Mouse (Mus musculus) layer of hippocampus, adult 11-12 months (tissue): Measurements from ENCODE around the gene Klhl11.

Experiments
- DNase-seq: peaks from one replicate; pipeline ENCODE4 v3.0.0; 2022; ENCODE audit warnings: low spot score

Klhl11 gene

GRCm38 (mm10) chr11:100472197-100472934, at the start of gene Klhl11:
Gene Klhl11 (minus strand): TSS chr11:100472741.
- peak; percentile 91 for DNase-seq

DNA sequence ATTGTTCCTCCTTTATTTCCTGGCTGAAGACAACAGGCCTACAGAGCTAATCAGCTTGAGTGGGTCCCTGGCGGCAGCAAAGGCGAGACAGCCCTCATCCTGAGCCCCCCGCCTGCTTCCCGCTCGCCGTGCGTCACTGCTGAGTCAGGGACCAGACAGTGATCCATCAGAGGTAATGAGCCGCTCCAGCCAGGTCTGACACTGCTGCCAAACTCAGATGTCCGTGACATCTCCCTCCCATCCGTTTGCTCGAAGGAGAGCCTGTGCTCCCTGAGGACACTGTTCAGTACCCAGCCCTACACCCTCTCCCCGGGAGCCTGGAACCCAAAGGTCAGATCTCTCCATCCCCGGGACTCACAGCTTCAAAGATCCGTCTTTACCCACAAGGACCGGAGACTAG, 48.3 kb upstream of the Klhl11 start:
- DNase-seq, result no peak

GRCm38 (mm10) chr11:100519188-100519587, 46.6 kb upstream of the Klhl11 start:
- DNase-seq, result no peak

GRCm38 (mm10) chr11:100518188-100518591, 45.6 kb upstream of the Klhl11 start:
- no peak for DNase-seq

GRCm38 (mm10) chr11:100516291-100516690, 43.8 kb upstream of the Klhl11 start:
- no peak for DNase-seq

- DNase-seq, result no peak
These were observed 43.2 kb upstream of the Klhl11 start for GRCm38 (mm10) chr11:100515789-100516188.

DNA sequence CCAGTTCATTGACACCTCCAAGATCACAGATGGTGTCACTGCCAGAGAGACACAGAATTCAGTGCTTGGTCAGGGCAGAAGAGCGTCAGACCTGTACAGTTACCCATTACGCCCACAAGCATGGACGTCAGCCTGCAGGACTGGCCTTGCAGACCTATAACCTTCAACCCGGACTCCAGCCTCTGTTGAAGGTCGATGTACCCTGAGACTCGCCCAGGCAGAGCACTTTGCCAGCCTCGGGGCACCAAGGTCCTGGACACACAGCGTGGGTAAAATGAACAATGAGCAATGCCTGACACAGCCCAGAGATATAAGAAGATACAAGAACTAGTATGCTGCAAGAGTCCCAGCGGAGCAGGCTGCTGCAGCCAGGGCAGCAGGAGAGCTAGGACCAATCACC, 42.5 kb upstream of the Klhl11 start:
- DNase-seq, result no peak

GRCm38 (mm10) chr11:100513716-100514115, 41.2 kb upstream of the Klhl11 start:
- no peak for DNase-seq

- DNase-seq, result peak; percentile 53
These were observed 39.8 kb upstream of the Klhl11 start for GRCm38 (mm10) chr11:100512384-100512783.

DNA sequence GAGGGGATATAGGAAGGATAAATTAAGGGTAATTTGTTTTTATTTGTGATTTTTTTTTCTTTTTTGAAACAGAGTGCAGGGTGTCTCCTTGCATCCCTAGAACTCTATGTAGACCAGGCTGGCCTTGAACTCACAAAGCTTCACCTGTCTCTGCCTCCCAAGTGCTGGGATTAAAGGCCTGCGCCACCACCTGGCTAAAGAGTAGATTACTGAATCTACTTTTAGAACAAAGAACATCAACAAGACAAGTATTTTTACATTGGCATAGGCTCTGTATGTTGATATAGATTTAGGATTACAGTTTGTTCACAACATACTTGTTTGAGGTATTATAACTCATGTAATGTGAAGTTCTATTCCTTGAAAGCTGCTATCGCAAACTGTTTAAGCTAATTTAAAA, 38.0 kb upstream of the Klhl11 start:
- DNase-seq, result no peak

DNA sequence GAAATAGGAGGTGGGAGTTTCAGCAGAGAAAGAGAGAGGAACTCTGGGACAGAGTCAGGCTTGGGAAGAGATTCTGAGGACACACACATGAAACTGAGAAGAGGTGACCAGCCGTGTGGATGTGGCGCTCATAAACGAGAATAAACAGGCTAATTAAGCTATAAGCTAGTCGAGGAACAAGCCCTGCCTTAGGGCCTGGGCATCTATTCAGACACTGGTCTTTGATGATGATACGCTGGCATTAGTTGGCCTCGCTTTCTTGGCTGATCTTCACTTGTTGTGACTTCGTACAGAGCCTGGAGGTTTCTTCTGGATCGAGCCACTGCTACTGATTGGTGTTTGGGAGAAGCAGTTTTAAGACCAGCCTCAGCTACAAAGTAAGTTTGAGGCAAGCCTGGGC, 33.5 kb upstream of the Klhl11 start:
- DNase-seq, result no peak

GRCm38 (mm10) chr11:100504990-100505660, 32.6 kb upstream of the Klhl11 start:
- no peak for DNase-seq

- DNase-seq, result no peak
These were observed 28.8 kb upstream of the Klhl11 start for GRCm38 (mm10) chr11:100501321-100501720.

DNA sequence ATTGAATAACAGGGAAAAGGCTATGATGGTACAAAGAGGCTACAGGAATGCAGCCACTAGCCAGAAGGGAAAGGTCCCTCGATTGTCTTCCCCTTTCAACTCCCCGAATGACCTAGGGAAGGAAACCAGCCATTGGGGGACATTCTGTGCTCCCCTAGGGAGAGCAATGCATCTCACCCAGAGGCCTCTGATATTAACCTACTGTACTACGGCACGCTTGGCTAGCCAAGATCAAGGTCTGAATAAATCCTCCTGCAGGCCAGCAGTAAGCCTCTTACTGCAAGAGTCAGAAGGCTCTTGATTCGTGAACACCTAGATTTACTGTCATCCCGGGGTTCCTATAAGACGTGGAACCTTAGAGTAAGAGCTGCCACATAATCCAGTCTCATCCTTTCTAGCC, 28.1 kb upstream of the Klhl11 start:
- no peak for DNase-seq

GRCm38 (mm10) chr11:100500241-100500640, 27.7 kb upstream of the Klhl11 start:
- no peak for DNase-seq

DNA sequence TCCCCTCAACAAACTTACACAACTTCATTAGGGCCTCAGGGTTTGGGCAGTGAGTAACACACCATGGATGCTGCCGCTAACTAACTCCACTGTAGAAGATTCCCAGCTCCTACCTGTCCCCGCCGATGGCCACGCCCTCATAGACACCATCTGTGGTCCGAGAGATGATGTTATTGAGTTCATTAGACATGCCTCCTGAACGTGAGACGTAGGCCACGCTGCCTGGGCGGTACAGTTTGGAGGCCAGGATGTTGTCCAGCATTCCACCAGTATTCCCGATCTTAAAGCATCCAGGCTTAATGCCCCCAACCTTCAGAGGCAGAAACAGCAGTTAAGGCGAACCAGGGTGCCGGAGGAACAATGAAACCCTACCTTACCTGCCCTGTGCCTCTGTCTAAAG, 21.2 kb upstream of the Klhl11 start:
- no peak for DNase-seq

DNA sequence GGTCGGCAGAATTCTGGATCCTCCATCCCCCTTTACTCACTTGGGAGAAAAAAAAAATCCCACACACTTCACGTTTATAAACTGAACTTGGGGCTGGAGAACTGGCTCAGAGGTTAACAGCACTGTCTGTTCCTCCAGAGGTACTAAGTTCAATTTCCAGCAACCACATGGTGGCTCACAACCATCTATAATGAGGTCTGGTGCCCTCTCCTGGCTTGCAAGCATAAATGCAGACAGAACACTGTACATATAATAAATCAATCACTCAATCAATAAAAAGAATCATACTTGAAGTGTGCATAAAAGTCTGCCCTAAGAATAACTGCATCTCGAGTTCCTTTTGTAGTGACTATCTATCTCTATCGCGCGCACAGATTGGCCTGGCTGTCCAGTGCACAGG, 18.4 kb upstream of the Klhl11 start:
- DNase-seq, result no peak

DNA sequence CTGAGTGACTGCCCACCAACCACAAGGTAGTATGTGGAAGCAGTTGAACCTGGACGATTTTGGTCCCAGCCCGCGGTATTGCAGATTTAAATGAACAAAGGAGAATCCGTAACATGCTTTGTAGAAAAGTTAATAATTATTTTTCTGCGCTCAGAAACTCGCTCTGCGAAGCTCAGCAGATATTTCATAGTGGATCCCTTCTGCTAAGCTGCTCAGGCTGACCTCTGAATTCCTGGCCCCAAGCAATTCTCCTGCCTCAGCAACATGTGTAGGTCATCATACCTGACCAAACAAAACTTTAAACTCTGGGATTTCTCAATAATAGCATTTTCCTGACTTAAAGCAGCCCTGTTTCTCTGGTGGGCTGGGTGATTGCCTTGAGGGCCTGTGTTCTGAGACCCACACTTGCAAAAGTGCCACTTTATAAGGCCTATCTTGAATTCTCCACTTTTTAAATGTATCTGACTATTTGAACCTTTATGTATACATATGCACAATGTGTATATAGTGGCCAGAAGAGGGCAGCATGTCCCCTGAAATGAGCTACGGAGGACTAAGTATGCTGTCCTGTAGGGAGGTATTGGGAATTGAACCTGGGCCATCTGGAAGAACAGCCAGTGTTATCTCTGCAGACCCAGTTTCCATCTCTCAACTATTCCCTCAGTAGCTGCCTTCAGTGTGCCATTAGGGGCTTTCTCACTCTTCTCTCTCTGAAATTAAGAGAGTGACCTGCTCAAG, 13.4 kb upstream of the Klhl11 start:
- DNase-seq, result no peak

GRCm38 (mm10) chr11:100484461-100484860, 11.9 kb upstream of the Klhl11 start:
- no peak for DNase-seq

DNA sequence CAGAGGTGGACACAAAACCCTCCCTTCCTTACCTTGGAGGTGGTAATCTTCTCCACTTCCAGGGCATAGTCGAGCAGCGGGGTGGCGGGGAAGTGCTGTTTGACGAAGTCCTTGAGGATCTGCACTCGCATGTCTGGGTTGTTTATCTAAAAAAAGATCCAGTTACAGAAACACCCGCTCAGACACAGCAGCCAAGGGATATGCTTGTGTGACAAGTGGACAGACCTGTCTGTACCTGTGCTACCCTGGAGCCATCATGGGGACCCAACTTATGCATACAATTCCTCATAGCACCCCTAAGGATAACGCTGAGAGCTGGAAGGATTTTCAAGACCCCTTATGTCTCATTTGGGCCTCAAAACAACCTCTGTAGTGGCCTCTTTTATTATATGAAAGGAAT, 6.6 kb upstream of the Klhl11 start:
- no peak for DNase-seq

- DNase-seq, result no peak
These were observed 3.7 kb upstream of the Klhl11 start for GRCm38 (mm10) chr11:100476281-100476680.

DNA sequence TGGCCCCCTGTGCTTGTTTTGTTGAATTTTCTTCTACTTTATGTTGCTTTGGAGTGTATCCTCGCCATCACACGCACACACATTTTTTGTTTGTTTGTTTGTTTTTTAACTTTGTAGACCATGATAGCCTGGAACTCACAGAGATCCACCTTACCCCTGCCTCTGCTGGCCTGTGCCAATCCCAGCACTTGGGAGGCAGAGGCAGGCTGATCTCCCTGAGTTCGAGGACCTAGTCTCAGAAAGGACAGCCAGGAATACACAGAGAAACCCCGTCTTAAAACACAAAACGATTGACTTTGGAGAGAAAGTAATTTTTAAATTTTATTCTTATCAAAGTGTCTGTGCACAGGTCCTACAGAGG, 374 bp upstream of the Klhl11 start:
- DNase-seq, result no peak
